Mouse (Mus musculus) monocyte, adult 2 months (primary cell): ENCODE measurements around the gene Vmn2r100.

Experiments
- DNase-seq, 2 experiments: peaks; one replicate each; pipeline ENCODE4 v3.0.0; 2022; ENCODE audit warnings: low spot score in 2 of 2, low read depth in 1 of 2

Vmn2r100 gene

DNA sequence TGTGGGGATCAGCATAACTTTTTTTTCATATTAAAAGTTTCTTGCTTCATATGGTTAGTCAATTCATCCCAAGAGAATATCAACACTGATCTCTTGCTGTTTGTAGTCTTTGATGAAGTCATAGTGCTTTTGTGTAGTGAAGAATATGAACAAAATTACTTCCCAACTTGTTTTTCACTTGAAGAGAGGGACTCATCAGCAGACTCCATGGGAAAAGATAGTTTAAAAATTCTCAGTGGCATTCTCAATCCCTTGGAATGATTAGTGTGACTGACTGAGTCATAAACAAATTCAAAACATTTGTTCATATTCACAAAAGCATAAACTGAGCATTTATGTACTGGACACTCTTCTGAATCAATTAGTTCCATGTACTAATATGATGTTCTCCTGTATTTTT, at the start of gene Vmn2r100:
Vmn2r100 (plus strand) TSS at position 301 of the 400 bp plus-strand sequence.
- DNase-seq, result no peak

DNA sequence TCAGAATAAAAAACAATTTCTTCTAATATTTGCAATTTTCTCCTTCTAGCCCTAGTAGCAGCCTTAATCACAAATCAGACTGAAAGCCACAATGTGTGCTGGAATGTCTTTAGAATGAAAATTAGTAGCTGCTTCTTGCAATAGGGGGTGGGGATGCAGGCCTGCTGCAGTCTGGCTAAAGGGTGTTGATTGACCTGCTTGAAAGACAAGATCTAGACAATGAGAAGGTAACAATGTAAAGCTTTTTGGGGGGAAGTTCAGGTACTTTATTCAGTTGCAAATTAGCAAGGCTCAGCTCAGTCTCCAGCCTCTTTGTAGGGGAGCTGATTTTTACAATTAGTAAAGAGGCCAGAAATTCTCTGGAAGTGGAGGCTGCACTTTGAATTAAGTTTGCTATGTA, 21.7 kb upstream of the Vmn2r100 start:
- DNase-seq, result no peak

DNA sequence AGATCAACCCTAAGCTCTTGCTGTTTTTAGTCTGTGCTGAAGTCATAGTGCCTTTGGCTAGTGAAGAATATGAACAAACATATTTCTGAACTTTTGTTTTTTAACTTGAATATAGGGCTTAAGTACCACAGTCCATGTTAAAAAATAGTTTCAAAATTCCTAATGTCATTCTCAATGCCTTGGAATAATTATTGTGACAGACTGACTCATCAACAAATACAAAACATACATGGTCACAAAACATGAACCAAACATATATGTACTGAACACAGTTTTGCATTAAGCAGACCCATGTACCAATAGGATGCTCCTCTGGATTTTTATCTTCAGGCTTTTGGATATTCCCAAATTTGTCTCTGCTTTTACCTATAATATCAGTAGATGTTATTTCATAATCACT, 72.4 kb downstream of the Vmn2r100 start, which contains the start of gene Vmn2r101:
Vmn2r101 (plus strand) TSS at position 301 of the 400 bp plus-strand sequence.
- DNase-seq, result no peak
